In genomic region chr6:30737548-30738463, GRCm38 (mm10) we compare ENCODE assay signal across 8 mouse cellular contexts. TPM values are rescaled to one million over a fixed set of nuclear protein-coding genes. Genes with fewer than 3 reads are reported as not detected.
DNase-seq lines count a peak whose midpoint lies in the region; ATAC-seq and TF ChIP-seq lines count a peak whose summit lies in the region.

No protein-coding gene starts in this region.

- peak overlapping the region; percentile 63 for H3K4me3 ChIP-seq in hindbrain, embryonic 16.5 days (ENCODE audit: low read length)
- H3K4me3 ChIP-seq in left cerebral cortex, adult 2 months = peak overlapping the region; percentile 59

- peaks cover 5% of the 10 kb centered on the region for H3K36me3 ChIP-seq in hindbrain, embryonic 16.5 days (ENCODE audit: control insufficient read depth, insufficient read depth, low read length)

- no peaks in the 10 kb centered on the region for H3K27me3 ChIP-seq in hindbrain, embryonic 16.5 days (replicated peaks; ENCODE audit: control insufficient read depth, insufficient read depth, low read length)

- peaks cover 4% of the 10 kb centered on the region; the same call in 1 of the 2 replicates for H3K4me1 ChIP-seq in hindbrain, embryonic 16.5 days (ENCODE audit: control insufficient read depth, insufficient read depth, low read depth, low read length)

- H3K4me2 ChIP-seq in hindbrain, embryonic 16.5 days (ENCODE audit: low read length) = peak overlapping the region; percentile 59

- peak; percentile 19 for TF ChIP-seq CTCF in left cerebral cortex, adult 2 months (IDR thresholded peaks at IDR 0.05)

- peak; percentile 57 for DNase-seq in adrenal gland, adult 8-10 months
- peak; percentile 79 to 82 for DNase-seq in cerebellum, postnatal 36 days
- peak; percentile 83 for DNase-seq in gastrocnemius, postnatal 10 days
- peak; percentile 79 to 81 for DNase-seq in left cerebral cortex, adult 2 months (ENCODE audit: extremely low spot score in 1 of 2, low spot score in 2 of 2)
- peak; percentile 57 for DNase-seq in lung, postnatal 25 days (ENCODE audit: low spot score)
- peak; percentile 72 to 75 for DNase-seq in right cerebral cortex, adult 2 months (ENCODE audit: low spot score in 2 of 2)

- WGBS in hindbrain, embryonic 16.5 days = 47% methylated on average over 64 of the region's 66 CpGs

- peak; percentile 88 for ATAC-seq in hindbrain, embryonic 16.5 days
- ATAC-seq in monocyte, adult 5-6 weeks (replicated peaks; ENCODE audit: insufficient number of reproducible peaks, low FRiP score, low TSS enrichment, poor library complexity, severe bottlenecking) = no peak

- H3K9ac ChIP-seq in hindbrain, embryonic 16.5 days (ENCODE audit: low read depth, low read length) = peak overlapping the region; percentile 78

- peak overlapping the region; percentile 90 for H3K27ac ChIP-seq in hindbrain, embryonic 16.5 days (ENCODE audit: low read depth, low read length)
- peak overlapping the region; percentile 87 for H3K27ac ChIP-seq in left cerebral cortex, adult 2 months

- H3K9me3 ChIP-seq in hindbrain, embryonic 16.5 days (ENCODE audit: control insufficient read depth, low read length) = peaks cover 34% of the 10 kb centered on the region

- intact Hi-C loops in left cerebral cortex, adult 2 months (cut with DNase I) = loop anchor here (1.0 kb wide), 2 partner anchors 278 to 335 kb away; no protein-coding TSS in a partner anchor

RNA-seq across cellular contexts. Expression of gene Mest, which starts 14.5 kb away (rescaled TPM):
- 10 to 100 TPM; 39.2 to 81.6 (median 52.6) TPM for total RNA-seq in adrenal gland, adult 8-10 months (2022)
- total RNA-seq in gastrocnemius, postnatal 10 days (2021) = 100 to 1,000 TPM; 211 to 268 TPM
- 303 and 331 TPM in 2 replicates for polyA plus RNA-seq in hindbrain, embryonic 16.5 days (2015; fragmentation: Nextera tagmentation; extraction: Ambion mirVana)
- total RNA-seq in left cerebral cortex, adult 2 months (2021) = 100 to 1,000 TPM in 1 of 2 experiments, 10 to 100 TPM in 1; 90.5 to 129 TPM
- total RNA-seq in monocyte, adult 5-6 weeks (2017) = 0.86 to 2.5 TPM in 2 of 3 replicates, not detected in the other

RNA-seq across cellular contexts. Expression of gene Cep41, which starts 44.3 kb away (rescaled TPM):
- 10 to 100 TPM in 1 of 4 experiments, 1 to 10 TPM in 3; 7.9 to 11.6 (median 8.6) TPM for total RNA-seq in adrenal gland, adult 8-10 months (2022)
- 1 to 10 TPM; 3.4 to 3.7 TPM for total RNA-seq in gastrocnemius, postnatal 10 days (2021)
- 10.4 and 14.1 TPM in 2 replicates for polyA plus RNA-seq in hindbrain, embryonic 16.5 days (2015; fragmentation: Nextera tagmentation; extraction: Ambion mirVana)
- 1 to 10 TPM; 6.5 to 9.2 TPM for total RNA-seq in left cerebral cortex, adult 2 months (2021)
- 1.0 to 10.0 TPM in 2 of 3 replicates, not detected in the other for total RNA-seq in monocyte, adult 5-6 weeks (2017)

Comparison
In these comparisons a context has a peak if more than half of its experiments do, and no peak if none do; other contexts are left out.
1. RNA of gene Mest, which starts 14.5 kb away (total RNA-seq): 211 to 268 TPM in gastrocnemius, postnatal 10 days, 90.5 to 129 TPM in left cerebral cortex, adult 2 months and 39.2 to 81.6 TPM in adrenal gland, adult 8-10 months; 0.86 to 2.5 TPM in monocyte, adult 5-6 weeks; every median in the first group is over 10 times any median in the second.
2. Peak in every context shown above with its lines, with median percentiles within 50 percentile points of each other: DNase-seq.